Mouse (Mus musculus) adrenal gland, postnatal 0 days (tissue): ENCODE measurements around the gene Exoc3l2. TPM values are rescaled to one million over a fixed set of nuclear protein-coding genes. Genes with fewer than 3 reads are reported as not detected.

Source experiments
- polyA plus RNA-seq: library from polyadenylated mRNA; unstranded; fragments of >200 nt; fragmentation: Nextera tagmentation; extraction: Ambion mirVana; gene quantifications from 2 replicates; pipeline ENCODE4 v1.2.1, GENCODE M21; 2015

Exoc3l2 gene
- polyA plus RNA-seq = 2.6 and 5.1 TPM in 2 replicates

DNA sequence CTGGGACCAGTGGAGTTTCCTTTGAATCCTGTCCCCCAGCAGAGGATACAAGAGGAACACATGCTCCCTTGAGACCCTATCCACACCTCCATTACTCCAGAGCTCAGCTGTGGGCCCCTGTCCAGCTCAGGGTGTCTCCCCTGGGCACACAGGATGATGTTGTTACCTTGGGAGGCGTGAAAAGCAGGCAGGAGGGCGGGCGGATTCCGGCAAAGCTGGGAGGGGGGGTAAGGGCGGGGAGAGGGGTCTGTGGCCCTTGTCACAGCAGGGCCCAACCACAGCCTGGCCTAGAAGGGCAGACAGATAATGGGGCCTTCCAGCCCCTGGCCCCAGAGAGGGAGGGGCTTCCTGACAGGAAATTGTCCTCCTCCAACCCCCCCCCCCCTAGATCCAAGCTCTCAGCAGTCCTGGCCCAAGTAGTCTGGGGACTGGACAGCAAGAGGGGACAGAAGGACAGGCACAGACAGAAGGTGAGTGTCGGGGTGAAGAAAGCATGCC is at the start of gene Exoc3l2:
Exoc3l2 (plus strand) TSS at position 448 of the 498 bp plus-strand sequence.

DNA sequence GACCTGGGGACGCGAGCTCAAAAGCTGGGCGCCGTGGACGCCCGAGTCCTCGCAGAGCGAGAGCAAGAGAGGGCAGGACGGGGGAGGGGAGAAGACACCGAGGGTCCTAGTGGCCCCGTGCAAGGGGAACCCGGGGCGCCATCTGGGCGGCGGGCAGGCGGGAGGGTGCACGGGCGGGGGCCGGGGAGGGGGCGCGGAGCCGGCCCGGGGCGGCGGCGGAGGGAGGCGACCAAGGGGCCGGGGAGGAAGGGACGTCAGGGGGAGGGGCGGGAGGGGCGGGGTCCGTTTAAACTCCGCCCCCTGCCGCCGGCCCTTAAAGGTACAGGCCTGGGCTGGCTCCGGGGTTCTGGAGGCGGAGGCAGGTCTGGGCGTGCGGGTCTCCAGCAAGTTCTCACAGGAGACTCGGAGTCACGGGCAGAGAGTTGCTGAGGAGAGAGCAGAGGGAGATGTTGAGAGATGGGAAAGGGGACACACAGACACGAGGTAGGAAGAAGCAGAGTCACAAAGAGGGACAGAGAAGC is 4.5 kb upstream of the Exoc3l2 start, which contains the start of gene Mark4:
Mark4 (minus strand) TSS at position 231 of the 521 bp plus-strand sequence.

DNA sequence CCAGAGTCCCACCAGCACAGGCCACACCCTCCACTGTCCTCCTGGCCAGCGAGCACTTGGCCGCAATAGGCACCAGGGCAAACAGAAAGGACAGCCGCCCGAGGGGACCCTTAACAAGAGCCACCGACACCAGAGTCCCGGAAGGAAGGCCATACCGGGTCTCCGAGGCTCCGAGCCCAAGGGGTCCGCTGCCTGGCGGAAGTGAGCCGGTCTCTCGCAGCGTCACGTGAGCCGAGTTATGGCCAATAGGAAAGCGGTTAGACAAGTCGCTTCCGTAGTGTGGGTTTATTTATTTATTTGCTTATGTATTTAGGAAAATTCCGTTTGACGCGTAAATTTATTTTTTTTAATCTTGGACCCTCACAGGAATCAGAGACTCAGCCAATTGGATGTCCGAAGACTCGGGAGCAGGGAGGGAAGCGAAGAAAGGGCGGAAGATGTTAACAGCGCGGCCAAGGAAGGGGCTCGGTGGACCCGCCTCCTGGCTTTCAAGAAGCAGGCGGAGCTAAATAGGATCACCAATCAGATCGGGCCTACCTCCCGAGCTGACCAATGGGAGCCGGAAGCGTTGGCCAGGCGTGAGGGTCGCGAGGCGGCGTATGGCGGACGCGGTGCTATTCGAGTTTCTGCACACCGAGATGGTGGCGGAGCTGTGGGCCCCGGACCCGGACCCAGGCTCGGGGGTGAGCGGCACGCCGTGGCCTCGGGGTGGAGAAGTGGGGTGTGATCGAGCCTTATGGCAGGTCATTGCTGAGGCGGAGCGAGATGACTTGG is 45.2 kb downstream of the Exoc3l2 start, which contains the start of the genes Bloc1s3 and Trappc6a:
Bloc1s3 (minus strand) TSS at position 218 of the 774 bp plus-strand sequence.
Trappc6a (plus strand) TSS at position 246 of the 774 bp plus-strand sequence.

DNA sequence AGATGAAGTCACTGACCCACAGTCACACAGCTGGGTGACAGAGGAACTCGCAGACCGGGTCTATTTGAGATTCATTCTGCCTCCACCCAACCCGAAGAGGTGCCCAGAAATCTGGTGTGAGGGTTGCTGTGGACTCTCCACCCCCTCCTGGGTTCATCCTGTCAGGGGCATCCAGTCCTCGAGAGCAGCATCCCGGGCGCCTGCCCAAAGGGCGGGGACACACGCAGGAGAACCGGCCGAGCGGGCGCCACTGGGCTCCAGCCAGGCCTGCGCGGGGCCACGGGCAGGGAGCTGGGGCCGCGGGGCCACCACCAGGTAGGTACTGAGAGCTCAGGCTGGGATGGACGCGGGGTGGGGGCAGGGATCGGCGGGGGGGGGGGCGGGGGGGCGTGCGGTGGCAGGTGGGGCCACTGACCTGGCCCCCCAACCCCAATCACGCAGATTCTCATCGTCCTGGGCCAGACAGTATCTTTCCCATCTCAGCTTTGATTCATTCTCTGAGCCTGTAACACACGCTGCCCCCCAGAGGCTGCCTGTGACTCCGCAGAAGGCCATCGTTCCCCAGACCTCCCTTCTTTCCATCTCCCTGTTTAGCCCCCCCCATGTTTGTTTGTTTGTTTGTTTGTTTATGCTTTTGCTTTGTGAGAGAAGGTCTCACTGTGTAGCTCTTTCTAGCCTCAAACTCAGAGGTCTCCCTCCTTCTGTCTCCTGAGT is 54.7 kb downstream of the Exoc3l2 start, which contains the start of gene Nkpd1:
Nkpd1 (plus strand) TSS at position 187 of the 714 bp plus-strand sequence.

Other genes with a start within 250 kb of the Exoc3l2 start
- 15.0 and 17.1 TPM in 2 replicates for gene Opa3, start 235.0 kb upstream of the Exoc3l2 start, polyA plus RNA-seq
- gene Vasp, start 191.5 kb upstream of the Exoc3l2 start, polyA plus RNA-seq = 43.2 and 55.1 TPM in 2 replicates
- 0.44 and 0.66 TPM in 2 replicates for gene Ppm1n, start 183.3 kb upstream of the Exoc3l2 start, polyA plus RNA-seq
- gene Rtn2, start 180.7 kb upstream of the Exoc3l2 start, polyA plus RNA-seq = 24.3 and 37.8 TPM in 2 replicates
- gene Fosb, start 153.3 kb upstream of the Exoc3l2 start, polyA plus RNA-seq = 0.12 and 0.14 TPM in 2 replicates
- gene Ercc1, start 118.6 kb upstream of the Exoc3l2 start, polyA plus RNA-seq = 47.3 and 52.6 TPM in 2 replicates
- 11.2 and 13.6 TPM in 2 replicates for gene Cd3eap, start 103.8 kb upstream of the Exoc3l2 start, polyA plus RNA-seq
- gene Ppp1r13l, start 103.6 kb upstream of the Exoc3l2 start, polyA plus RNA-seq = 2.7 and 2.9 TPM in 2 replicates
- 4.0 and 8.3 TPM in 2 replicates for gene Ercc2, start 81.3 kb upstream of the Exoc3l2 start, polyA plus RNA-seq
- gene Klc3, start 59.2 kb upstream of the Exoc3l2 start, polyA plus RNA-seq = 2.5 and 2.6 TPM in 2 replicates
- gene Ckm, start 58.6 kb upstream of the Exoc3l2 start, polyA plus RNA-seq = 10.6 and 33.2 TPM in 2 replicates
- 8.1 and 10.4 TPM in 2 replicates for gene Mark4, start 4.5 kb upstream of the Exoc3l2 start, polyA plus RNA-seq
- 4.9 and 6.2 TPM in 2 replicates for gene Bloc1s3, start 45.0 kb downstream of the Exoc3l2 start, polyA plus RNA-seq
- gene Trappc6a, start 45.1 kb downstream of the Exoc3l2 start, polyA plus RNA-seq = 129 and 139 TPM in 2 replicates
- gene Nkpd1, start 54.5 kb downstream of the Exoc3l2 start, polyA plus RNA-seq = 0.06 TPM in 1 of 2 replicates, not detected in the other
- gene Ppp1r37, start 99.7 kb downstream of the Exoc3l2 start, polyA plus RNA-seq = 19.5 and 22.1 TPM in 2 replicates
- gene Zfp296, start 114.0 kb downstream of the Exoc3l2 start, polyA plus RNA-seq = 0.33 TPM in 1 of 2 replicates, not detected in the other
- gene Gemin7, start 114.3 kb downstream of the Exoc3l2 start, polyA plus RNA-seq = 154 and 169 TPM in 2 replicates
- gene Clasrp, start 141.2 kb downstream of the Exoc3l2 start, polyA plus RNA-seq = 22.1 and 32.9 TPM in 2 replicates
- 14.3 and 18.7 TPM in 2 replicates for gene Relb, start 166.1 kb downstream of the Exoc3l2 start, polyA plus RNA-seq
- 76.8 and 122 TPM in 2 replicates for gene Clptm1, start 201.7 kb downstream of the Exoc3l2 start, polyA plus RNA-seq
- 46.6 and 129 TPM in 2 replicates for gene Apoc2, start 214.6 kb downstream of the Exoc3l2 start, polyA plus RNA-seq
- 21.0 and 40.0 TPM in 2 replicates for gene Gm44805, start 218.1 kb downstream of the Exoc3l2 start, polyA plus RNA-seq
- 243 and 317 TPM in 2 replicates for gene Apoc4, start 218.1 kb downstream of the Exoc3l2 start, polyA plus RNA-seq
- 259 and 269 TPM in 2 replicates for gene Apoc1, start 229.3 kb downstream of the Exoc3l2 start, polyA plus RNA-seq
- 1,447 and 1,846 TPM in 2 replicates for gene Apoe, start 235.9 kb downstream of the Exoc3l2 start, polyA plus RNA-seq